Mouse (Mus musculus) embryonic facial prominence, embryonic 14.5 days (tissue): ENCODE data around the gene BC030499. TPM values are rescaled to one million over a fixed set of nuclear protein-coding genes. Genes with fewer than 3 reads are reported as not detected.
"Not testable (repeated sequence)": the region's sequence is repeated elsewhere in the genome, so short reads cannot be mapped to it uniquely, and the experiment has no call there.

Experiments
- ATAC-seq: fragments of 200-750 bp; cut with Nextera tagmentation; 2 replicates; pipeline ENCODE4 v1.8.0; 2017; ENCODE audit warnings: low read depth, moderate number of reproducible peaks, moderate TSS enrichment
- DNase-seq: peaks from one replicate; pipeline ENCODE4 v3.0.0-alpha.2; 2015; ENCODE audit warnings: low spot score
- H3K27ac ChIP-seq: fragments of 300-500 bp; sonication (generic); replicated peaks from 2 replicates; pipeline ENCODE4 v1.5.1; 2014; ENCODE audit warnings: low read depth, mild to moderate bottlenecking, low read length, moderate library complexity
- H3K27me3 ChIP-seq: fragments of 300-500 bp; sonication (generic); replicated peaks from 2 replicates; pipeline ENCODE4 v1.6.1; 2014; ENCODE audit warnings: low read length; ENCODE audit not compliant: control insufficient read depth, insufficient read depth
- H3K36me3 ChIP-seq: fragments of 300-500 bp; sonication (generic); 2 replicates; pipeline ENCODE4 v1.6.1; 2014; ENCODE audit warnings: low read length, mixed read lengths; ENCODE audit not compliant: control insufficient read depth, insufficient read depth
- H3K4me1 ChIP-seq: fragments of 300-500 bp; sonication (generic); 2 replicates; pipeline ENCODE4 v1.6.1; 2014; ENCODE audit warnings: antibody characterized with exemption, low read length; ENCODE audit not compliant: control insufficient read depth, insufficient read depth
- H3K4me2 ChIP-seq: fragments of 300-500 bp; sonication (generic); 2 replicates; pipeline ENCODE4 v1.6.1; 2014; ENCODE audit warnings: low read depth, mild to moderate bottlenecking, low read length, moderate library complexity, mixed read lengths
- H3K4me3 ChIP-seq: fragments of 300-500 bp; sonication (generic); 2 replicates; pipeline ENCODE4 v1.5.1; 2014; ENCODE audit warnings: low read depth, mild to moderate bottlenecking, low read length
- H3K9ac ChIP-seq: fragments of 300-500 bp; sonication (generic); 2 replicates; pipeline ENCODE4 v1.6.1; 2014; ENCODE audit warnings: low read depth, mild to moderate bottlenecking, low read length, moderate library complexity, mixed read lengths
- H3K9me3 ChIP-seq: fragments of 300-500 bp; sonication (generic); 2 replicates; pipeline ENCODE4 v1.6.1; 2016; ENCODE audit warnings: low read length; ENCODE audit not compliant: control insufficient read depth
- WGBS: fragments of 180-500 bp; shearing (Covaris S2); extraction: QIAGEN DNeasy Blood & Tissue Kit; methylation state at CpG from one replicate; pipeline ENCODE4 v1.1.7; 2014; 5-methylcytosine and 5-hydroxymethylcytosine counted together
- polyA plus RNA-seq: library from polyadenylated mRNA; unstranded; fragments of >200 nt; fragmentation: Nextera tagmentation; extraction: Ambion mirVana; gene quantifications from 2 replicates; pipeline ENCODE4 v1.2.1, GENCODE M21; 2014

The BC030499 gene
- polyA plus RNA-seq, 1 experiment from 2014 or later: 0.11 TPM

DNA sequence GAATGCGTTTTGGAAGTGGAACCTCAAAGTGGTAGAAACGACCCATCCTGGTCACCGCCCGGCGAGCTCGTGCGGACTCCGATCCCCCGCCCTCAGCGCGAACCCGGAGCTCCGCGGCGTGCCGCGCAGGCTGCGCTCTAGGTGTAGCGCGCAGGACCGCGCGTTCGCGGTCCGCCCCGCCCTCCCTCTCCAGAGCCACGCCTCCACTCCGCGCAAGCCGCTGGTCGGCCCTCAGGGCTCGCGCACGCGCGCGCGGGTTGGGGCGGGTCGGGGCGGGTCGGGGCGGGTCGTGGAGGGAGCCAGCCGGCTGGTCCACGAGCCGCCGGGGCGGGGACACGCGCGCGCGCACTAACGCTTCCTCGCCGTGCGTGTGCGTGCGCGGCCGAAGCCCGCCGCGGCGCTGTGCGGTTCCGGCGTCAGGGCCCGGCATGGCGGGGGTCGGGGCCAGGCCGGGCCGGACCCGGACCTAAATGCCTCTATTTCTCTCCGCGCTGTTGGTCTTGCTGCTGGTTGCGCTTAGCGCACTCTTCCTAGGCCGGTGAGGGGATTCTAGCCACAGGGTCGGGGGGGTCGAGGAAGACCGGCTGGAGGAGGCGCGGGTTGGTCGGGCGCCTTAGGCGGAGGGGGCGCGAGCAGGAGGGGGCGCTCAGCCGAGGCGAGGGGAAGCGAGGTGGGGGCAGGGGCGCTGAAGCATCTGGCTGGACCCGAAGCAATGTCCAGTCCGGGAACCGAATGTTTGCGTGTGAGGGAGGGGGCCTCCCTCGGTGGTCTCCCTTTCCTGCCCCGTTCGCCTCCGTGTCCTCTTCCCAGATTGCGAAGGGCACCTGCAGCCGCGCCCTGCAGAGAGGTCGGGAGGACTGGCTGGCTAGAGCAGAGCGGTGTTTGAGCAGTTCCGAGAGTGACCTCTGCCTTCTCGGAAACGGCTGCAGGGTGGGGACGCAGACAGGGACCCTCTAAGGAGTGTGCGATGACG lies 29.0 kb upstream of the BC030499 start, which contains the start of gene 2610507B11Rik:
Gene 2610507B11Rik (plus strand): TSS at position 373 of the 973 bp plus-strand sequence.
- DNase-seq (peak; percentile 96), ATAC-seq (peak; percentile 96)
- Histone ChIP-seq H3K4me1 (peaks cover 4% of the 10 kb centered on the region; the same call in 1 of the 2 replicates), H3K9ac (peak within 1 kb of the TSS; percentile 87), H3K27ac (peak within 1 kb of the TSS; percentile 74), H3K4me2 (peak within 1 kb of the TSS; percentile 81), H3K27me3 (no peaks in the 10 kb centered on the region; the same call in 1 of the 2 replicates), H3K4me3 (peak within 1 kb of the TSS; percentile 89), H3K9me3 (no peaks in the 10 kb centered on the region), H3K36me3 (peaks cover 32% of the 10 kb centered on the region)
- WGBS: under 1% methylated on average over 85 of the region's 115 CpGs

GRCm38 (mm10) chr11:78262550-78262949 lies 28.1 kb upstream of the BC030499 start:
- Histone ChIP-seq H3K9me3 (no peaks in the 10 kb centered on the region), H3K4me1 (peaks cover 4% of the 10 kb centered on the region; the same call in 1 of the 2 replicates), H3K36me3 (peaks cover 39% of the 10 kb centered on the region), H3K4me3 (peak overlapping the region; percentile 89), H3K27ac (peak overlapping the region; percentile 33; the same call in 1 of the 2 replicates), H3K4me2 (peak overlapping the region; percentile 81), H3K9ac (peak overlapping the region; percentile 87), H3K27me3 (no peaks in the 10 kb centered on the region; the same call in 1 of the 2 replicates)
- DNase-seq (peak; percentile 90), ATAC-seq (no peak)
- WGBS: 5% methylated on average over 8 of the region's 8 CpGs

DNA sequence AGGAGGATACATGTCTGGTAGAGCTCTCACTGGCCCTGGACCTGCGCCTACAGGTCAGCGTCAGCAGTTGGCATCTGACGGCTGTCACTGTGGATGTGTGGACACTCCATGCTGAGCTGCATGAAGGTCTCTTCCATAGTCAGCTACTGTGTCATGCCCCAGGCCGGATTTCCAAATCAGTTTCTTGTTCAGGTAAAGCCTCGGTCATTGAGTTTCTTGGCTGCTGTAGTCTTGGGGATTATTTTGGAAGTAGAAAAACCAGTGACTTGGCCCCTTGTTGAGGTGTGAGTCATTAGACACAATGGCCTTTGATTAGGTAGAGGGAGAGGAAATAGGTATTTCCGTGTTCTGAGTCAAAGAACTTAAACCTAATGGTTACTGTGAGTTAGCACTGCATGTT lies 25.1 kb upstream of the BC030499 start:
- WGBS: 93% methylated on average over 6 of the region's 6 CpGs
- Histone ChIP-seq H3K4me1 (peaks cover 4% of the 10 kb centered on the region; the same call in 1 of the 2 replicates), H3K27me3 (no peaks in the 10 kb centered on the region; the same call in 1 of the 2 replicates), H3K4me2 (no peak overlapping the region), H3K36me3 (peaks cover 68% of the 10 kb centered on the region), H3K9me3 (no peaks in the 10 kb centered on the region), H3K27ac (no peak overlapping the region), H3K4me3 (no peak overlapping the region), H3K9ac (no peak overlapping the region)
- DNase-seq (no peak), ATAC-seq (no peak)

- 88% methylated on average over 13 of the region's 13 CpGs for WGBS
- Histone ChIP-seq H3K4me2 (no peak overlapping the region), H3K4me1 (no peaks in the 10 kb centered on the region), H3K36me3 (peaks cover 96% of the 10 kb centered on the region), H3K27ac (no peak overlapping the region), H3K9me3 (no peaks in the 10 kb centered on the region), H3K27me3 (no peaks in the 10 kb centered on the region), H3K4me3 (no peak overlapping the region), H3K9ac (no peak overlapping the region)
- DNase-seq (no peak), ATAC-seq (no peak)
Measured at GRCm38 (mm10) chr11:78271986-78272385, 18.7 kb upstream of the BC030499 start.

DNA sequence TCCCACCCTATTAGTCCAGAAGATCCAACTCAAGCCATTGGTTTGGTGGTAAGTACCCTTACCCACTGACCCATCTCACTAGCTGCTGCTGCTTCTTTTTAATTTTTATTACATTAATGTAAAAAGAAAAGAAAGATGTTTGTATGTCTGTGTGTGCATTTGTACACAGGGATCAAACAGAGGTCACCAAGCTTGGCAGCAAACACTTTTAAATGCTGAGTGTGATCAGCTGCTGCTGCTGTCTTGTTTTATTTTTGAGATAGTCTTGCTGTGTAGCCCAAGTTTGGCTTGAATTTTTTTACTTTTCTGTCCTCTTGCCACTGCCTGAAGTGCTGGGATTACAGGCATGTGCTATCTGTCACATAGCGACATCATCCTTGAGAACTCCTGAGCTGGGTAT lies 15.0 kb upstream of the BC030499 start:
- Histone ChIP-seq H3K27ac (no peak overlapping the region), H3K9ac (no peak overlapping the region), H3K4me2 (no peak overlapping the region), H3K4me1 (no peaks in the 10 kb centered on the region), H3K27me3 (no peaks in the 10 kb centered on the region), H3K36me3 (peaks cover 98% of the 10 kb centered on the region), H3K4me3 (no peak overlapping the region), H3K9me3 (no peaks in the 10 kb centered on the region)
- 98% methylated on average over 1 of the region's 1 CpGs for WGBS
- ATAC-seq (no peak), DNase-seq (no peak)

DNA sequence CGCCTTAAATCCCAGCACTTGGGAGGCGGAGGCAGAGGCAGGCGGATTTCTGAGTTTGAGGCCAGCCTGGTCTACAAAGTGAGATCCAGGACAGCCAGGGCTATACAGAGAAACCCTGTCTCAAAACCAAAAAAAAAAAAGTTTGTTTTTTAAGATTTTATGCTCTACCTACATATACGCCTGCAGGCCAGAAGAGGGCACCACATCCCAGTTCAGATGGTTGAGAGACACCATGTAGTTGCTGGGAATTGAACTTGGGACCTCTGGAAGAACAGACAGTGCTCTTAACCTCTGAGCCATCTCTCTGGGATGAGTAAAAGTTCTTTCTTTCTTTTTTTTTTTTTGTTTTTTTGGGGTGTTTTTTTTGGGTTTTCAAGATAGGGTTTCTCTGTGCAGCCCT lies 14.5 kb upstream of the BC030499 start:
- not testable (repeated sequence) for H3K27ac ChIP-seq, H3K27me3 ChIP-seq, H3K4me3 ChIP-seq, DNase-seq, H3K9ac ChIP-seq, ATAC-seq, H3K4me2 ChIP-seq, H3K4me1 ChIP-seq, H3K9me3 ChIP-seq
- peaks cover 98% of the 10 kb centered on the region for H3K36me3 ChIP-seq
- WGBS: 97% methylated on average over 4 of the region's 4 CpGs

GRCm38 (mm10) chr11:78278853-78279252 lies 11.8 kb upstream of the BC030499 start:
- no peak overlapping the region for H3K27ac ChIP-seq
- H3K36me3 ChIP-seq: peaks cover 98% of the 10 kb centered on the region
- 91% methylated on average over 7 of the region's 7 CpGs for WGBS
- ATAC-seq (no peak), DNase-seq (no peak)
- no peaks in the 10 kb centered on the region for H3K4me1 ChIP-seq
- no peak overlapping the region for H3K9ac ChIP-seq
- no peaks in the 10 kb centered on the region for H3K9me3 ChIP-seq
- no peaks in the 10 kb centered on the region for H3K27me3 ChIP-seq
- no peak overlapping the region for H3K4me3 ChIP-seq
- no peak overlapping the region for H3K4me2 ChIP-seq

GRCm38 (mm10) chr11:78279586-78279985 lies 11.1 kb upstream of the BC030499 start:
- no peak for ATAC-seq
- DNase-seq: no peak
- no peaks in the 10 kb centered on the region for H3K4me1 ChIP-seq
- no peaks in the 10 kb centered on the region for H3K9me3 ChIP-seq
- no peaks in the 10 kb centered on the region for H3K27me3 ChIP-seq
- peaks cover 98% of the 10 kb centered on the region for H3K36me3 ChIP-seq
- no peak overlapping the region for H3K9ac ChIP-seq
- no peak overlapping the region for H3K4me3 ChIP-seq
- WGBS: 86% methylated on average over 4 of the region's 4 CpGs
- H3K4me2 ChIP-seq: no peak overlapping the region
- H3K27ac ChIP-seq: no peak overlapping the region
